Mouse (Mus musculus) lung, embryonic 15.5 days (tissue): ENCODE results near the gene Reln. TPM values are rescaled to one million over a fixed set of nuclear protein-coding genes. Genes with fewer than 3 reads are reported as not detected.

Experiments
- ATAC-seq: fragments of 200-750 bp; cut with Nextera tagmentation; 2 replicates; pipeline ENCODE4 v1.8.0; 2017; ENCODE audit warnings: moderate number of reproducible peaks, borderline replicate concordance; ENCODE audit not compliant: low FRiP score, low TSS enrichment; ENCODE audit errors: extremely low read depth
- H3K27ac ChIP-seq: fragments of 300-500 bp; sonication (generic); 2 replicates; pipeline ENCODE4 v1.5.1; 2015; ENCODE audit warnings: moderate library complexity, mild to moderate bottlenecking, inconsistent platforms
- H3K27me3 ChIP-seq: fragments of 300-500 bp; sonication (generic); 2 replicates; pipeline ENCODE4 v1.6.1; 2015; ENCODE audit warnings: inconsistent platforms
- H3K36me3 ChIP-seq: fragments of 300-500 bp; sonication (generic); 2 replicates; pipeline ENCODE4 v1.6.1; 2015; ENCODE audit warnings: inconsistent platforms
- H3K4me1 ChIP-seq: fragments of 300-500 bp; sonication (generic); 2 replicates; pipeline ENCODE4 v1.6.1; 2015; ENCODE audit warnings: inconsistent platforms
- H3K4me2 ChIP-seq: fragments of 300-500 bp; sonication (generic); 2 replicates; pipeline ENCODE4 v1.6.1; 2015; ENCODE audit warnings: inconsistent platforms, mild to moderate bottlenecking, moderate library complexity
- H3K4me3 ChIP-seq: fragments of 300-500 bp; sonication (generic); 2 replicates; pipeline ENCODE4 v1.5.1; 2015; ENCODE audit warnings: mild to moderate bottlenecking, inconsistent platforms
- H3K9ac ChIP-seq: fragments of 300-500 bp; sonication (generic); 2 replicates; pipeline ENCODE4 v1.6.1; 2015; ENCODE audit warnings: inconsistent platforms
- H3K9me3 ChIP-seq: fragments of 300-500 bp; sonication (generic); 2 replicates; pipeline ENCODE4 v1.6.1; 2016; ENCODE audit warnings: inconsistent platforms
- WGBS: fragments of 180-500 bp; shearing (Covaris S2); methylation state at CpG from one replicate; pipeline ENCODE4 v1.1.7; 2015; 5-methylcytosine and 5-hydroxymethylcytosine counted together
- polyA plus RNA-seq: library from polyadenylated mRNA; unstranded; fragments of >200 nt; fragmentation: Nextera tagmentation; extraction: Ambion mirVana; gene quantifications from 2 replicates; pipeline ENCODE4 v1.2.1, GENCODE M21; 2015

Reln gene
- polyA plus RNA-seq, 1 experiment from 2014 or later, result 2.4 TPM

GRCm38 (mm10) chr5:22303709-22304108, 40.8 kb downstream of the Reln start:
- no peaks in the 10 kb centered on the region for H3K4me1 ChIP-seq
- ATAC-seq, result no peak
- 59% methylated on average over 1 of the region's 1 CpGs for WGBS

GRCm38 (mm10) chr5:22302309-22302708, 42.2 kb downstream of the Reln start:
- Histone ChIP-seq H3K4me1 (no peaks in the 10 kb centered on the region), H3K9me3 (no peaks in the 10 kb centered on the region), H3K9ac (no peak overlapping the region), H3K4me2 (no peak overlapping the region), H3K27ac (no peak overlapping the region), H3K4me3 (no peak overlapping the region), H3K27me3 (no peaks in the 10 kb centered on the region), H3K36me3 (no peaks in the 10 kb centered on the region)
- no peak for ATAC-seq
- WGBS, result 76% methylated on average over 5 of the region's 5 CpGs

More at GRCm38 (mm10) chr5:22303709-22304108, 40.8 kb downstream of the Reln start:
- H3K4me2 ChIP-seq, result no peak overlapping the region
- no peak overlapping the region for H3K4me3 ChIP-seq
- no peaks in the 10 kb centered on the region for H3K36me3 ChIP-seq
- H3K27ac ChIP-seq, result no peak overlapping the region
- no peak overlapping the region for H3K9ac ChIP-seq
- no peaks in the 10 kb centered on the region for H3K9me3 ChIP-seq
- H3K27me3 ChIP-seq, result no peaks in the 10 kb centered on the region

- no peak for ATAC-seq
- Histone ChIP-seq H3K9ac (no peak overlapping the region), H3K27ac (no peak overlapping the region), H3K9me3 (no peaks in the 10 kb centered on the region), H3K4me1 (no peaks in the 10 kb centered on the region), H3K4me3 (no peak overlapping the region), H3K4me2 (no peak overlapping the region), H3K27me3 (no peaks in the 10 kb centered on the region), H3K36me3 (no peaks in the 10 kb centered on the region)
- WGBS, result 62% methylated on average over 5 of the region's 5 CpGs
Measured at GRCm38 (mm10) chr5:22300788-22301187, 43.7 kb downstream of the Reln start.

- 76% methylated on average over 6 of the region's 6 CpGs for WGBS
- H3K4me1 ChIP-seq, result no peaks in the 10 kb centered on the region
- H3K27ac ChIP-seq, result no peak overlapping the region
- no peaks in the 10 kb centered on the region for H3K9me3 ChIP-seq
- H3K4me2 ChIP-seq, result no peak overlapping the region
- no peaks in the 10 kb centered on the region for H3K27me3 ChIP-seq
- no peak overlapping the region for H3K4me3 ChIP-seq
- ATAC-seq, result no peak
- no peak overlapping the region for H3K9ac ChIP-seq
- no peaks in the 10 kb centered on the region for H3K36me3 ChIP-seq
Measured at GRCm38 (mm10) chr5:22300046-22300445, 44.5 kb downstream of the Reln start.

- H3K4me2 ChIP-seq, result no peak overlapping the region
- no peaks in the 10 kb centered on the region for H3K27me3 ChIP-seq
- H3K27ac ChIP-seq, result no peak overlapping the region
- no peak for ATAC-seq
- no peak overlapping the region for H3K9ac ChIP-seq
- H3K36me3 ChIP-seq, result no peaks in the 10 kb centered on the region
- H3K9me3 ChIP-seq, result no peaks in the 10 kb centered on the region
- no peaks in the 10 kb centered on the region for H3K4me1 ChIP-seq
- WGBS, result 80% methylated on average over 6 of the region's 6 CpGs
- H3K4me3 ChIP-seq, result no peak overlapping the region
Measured at GRCm38 (mm10) chr5:22295161-22295560, 49.3 kb downstream of the Reln start.

GRCm38 (mm10) chr5:22291409-22291808, 53.1 kb downstream of the Reln start:
- 61% methylated on average over 4 of the region's 4 CpGs for WGBS
- ATAC-seq, result no peak
- Histone ChIP-seq H3K9ac (no peak overlapping the region), H3K36me3 (no peaks in the 10 kb centered on the region), H3K4me3 (no peak overlapping the region), H3K27me3 (no peaks in the 10 kb centered on the region), H3K27ac (no peak overlapping the region), H3K4me2 (no peak overlapping the region), H3K4me1 (no peaks in the 10 kb centered on the region), H3K9me3 (no peaks in the 10 kb centered on the region)

GRCm38 (mm10) chr5:22285396-22285795, 59.1 kb downstream of the Reln start:
- ATAC-seq, result no peak
- 85% methylated on average over 4 of the region's 4 CpGs for WGBS
- H3K9ac ChIP-seq, result no peak overlapping the region
- H3K36me3 ChIP-seq, result no peaks in the 10 kb centered on the region
- H3K4me2 ChIP-seq, result no peak overlapping the region
- no peaks in the 10 kb centered on the region for H3K27me3 ChIP-seq
- no peak overlapping the region for H3K4me3 ChIP-seq
- no peak overlapping the region for H3K27ac ChIP-seq
- no peaks in the 10 kb centered on the region for H3K4me1 ChIP-seq
- H3K9me3 ChIP-seq, result no peaks in the 10 kb centered on the region

GRCm38 (mm10) chr5:22282141-22282665, 62.3 kb downstream of the Reln start:
- 75% methylated on average over 7 of the region's 7 CpGs for WGBS
- H3K4me1 ChIP-seq, result no peaks in the 10 kb centered on the region
- H3K27ac ChIP-seq, result no peak overlapping the region
- H3K36me3 ChIP-seq, result no peaks in the 10 kb centered on the region
- no peak overlapping the region for H3K4me3 ChIP-seq
- no peak overlapping the region for H3K4me2 ChIP-seq
- no peaks in the 10 kb centered on the region for H3K27me3 ChIP-seq
- no peak for ATAC-seq
- no peaks in the 10 kb centered on the region for H3K9me3 ChIP-seq
- H3K9ac ChIP-seq, result no peak overlapping the region

GRCm38 (mm10) chr5:22280534-22281164, 63.9 kb downstream of the Reln start:
- ATAC-seq, result no peak
- Histone ChIP-seq H3K27ac (no peak overlapping the region), H3K27me3 (no peaks in the 10 kb centered on the region), H3K9me3 (no peaks in the 10 kb centered on the region), H3K9ac (no peak overlapping the region), H3K4me3 (no peak overlapping the region), H3K4me1 (no peaks in the 10 kb centered on the region), H3K4me2 (no peak overlapping the region), H3K36me3 (no peaks in the 10 kb centered on the region)
- 56% methylated on average over 2 of the region's 2 CpGs for WGBS

GRCm38 (mm10) chr5:22279201-22279600, 65.3 kb downstream of the Reln start:
- Histone ChIP-seq H3K4me2 (no peak overlapping the region), H3K4me1 (no peaks in the 10 kb centered on the region), H3K36me3 (no peaks in the 10 kb centered on the region), H3K9me3 (no peaks in the 10 kb centered on the region), H3K9ac (no peak overlapping the region), H3K27me3 (no peaks in the 10 kb centered on the region), H3K27ac (no peak overlapping the region), H3K4me3 (no peak overlapping the region)
- 95% methylated on average over 4 of the region's 4 CpGs for WGBS
- ATAC-seq, result no peak

- ATAC-seq, result no peak
- no peaks in the 10 kb centered on the region for H3K36me3 ChIP-seq
- 90% methylated on average over 4 of the region's 4 CpGs for WGBS
- H3K27me3 ChIP-seq, result no peaks in the 10 kb centered on the region
- H3K9me3 ChIP-seq, result no peaks in the 10 kb centered on the region
- no peak overlapping the region for H3K27ac ChIP-seq
- no peak overlapping the region for H3K4me3 ChIP-seq
- H3K9ac ChIP-seq, result no peak overlapping the region
- H3K4me2 ChIP-seq, result no peak overlapping the region
- H3K4me1 ChIP-seq, result no peaks in the 10 kb centered on the region
Measured at GRCm38 (mm10) chr5:22274134-22274533, 70.4 kb downstream of the Reln start.

- no peaks in the 10 kb centered on the region for H3K36me3 ChIP-seq
- H3K27me3 ChIP-seq, result no peaks in the 10 kb centered on the region
- no peak overlapping the region for H3K4me3 ChIP-seq
- no peaks in the 10 kb centered on the region for H3K4me1 ChIP-seq
- H3K9me3 ChIP-seq, result no peaks in the 10 kb centered on the region
- H3K4me2 ChIP-seq, result no peak overlapping the region
- H3K27ac ChIP-seq, result no peak overlapping the region
- WGBS, result 75% methylated on average over 6 of the region's 6 CpGs
- H3K9ac ChIP-seq, result no peak overlapping the region
- no peak for ATAC-seq
Measured at GRCm38 (mm10) chr5:22266489-22267301, 77.8 kb downstream of the Reln start.
